Mouse (Mus musculus): Measurements from ENCODE around the gene Hdac9.

- no peak for TF ChIP-seq CTCF (IDR thresholded peaks at IDR 0.05; ENCODE audit: low read depth, low read length)
- no peak for TF ChIP-seq GATA2 (IDR thresholded peaks at IDR 0.05; ENCODE audit: borderline replicate concordance, low read depth, low read length)
- TF ChIP-seq POLR2AphosphoS5 (IDR thresholded peaks at IDR 0.05; ENCODE audit: insufficient replicate concordance, low read depth, low read length) = no peak
These were observed 121.4 kb downstream of the Hdac9 start for GRCm38 (mm10) chr12:34795487-34795886.
